Mouse (Mus musculus) telencephalon, adult 2 months (tissue): ENCODE data around the gene Il1b.

Experiments used
- DNase-seq: peaks from one replicate; pipeline ENCODE4 v3.0.0-alpha.2; 2011; ENCODE audit warnings: low read depth, low spot score

Il1b gene

GRCm38 (mm10) chr2:129368795-129369194 lies 2.1 kb downstream of the Il1b start:
- DNase-seq: no peak

GRCm38 (mm10) chr2:129368106-129368505 lies 2.8 kb downstream of the Il1b start:
- DNase-seq: no peak

- DNase-seq: no peak
Measured at GRCm38 (mm10) chr2:129367246-129367645, 3.7 kb downstream of the Il1b start.

GRCm38 (mm10) chr2:129360975-129361560 lies 9.9 kb downstream of the Il1b start:
- peak; percentile 42 for DNase-seq

GRCm38 (mm10) chr2:129360197-129360596 lies 10.7 kb downstream of the Il1b start:
- DNase-seq: peak; percentile 93

- DNase-seq: no peak
Measured at GRCm38 (mm10) chr2:129338138-129338621, 32.8 kb downstream of the Il1b start.

- no peak for DNase-seq
Measured at GRCm38 (mm10) chr2:129333471-129333870, 37.5 kb downstream of the Il1b start.

- no peak for DNase-seq
Measured at GRCm38 (mm10) chr2:129330540-129330939, 40.4 kb downstream of the Il1b start.

GRCm38 (mm10) chr2:129330024-129330423 lies 40.9 kb downstream of the Il1b start:
- no peak for DNase-seq

GRCm38 (mm10) chr2:129328238-129328637 lies 42.7 kb downstream of the Il1b start:
- no peak for DNase-seq

GRCm38 (mm10) chr2:129324216-129324615 lies 46.7 kb downstream of the Il1b start:
- no peak for DNase-seq

GRCm38 (mm10) chr2:129322117-129322635 lies 48.8 kb downstream of the Il1b start:
- peak; percentile 77 for DNase-seq

GRCm38 (mm10) chr2:129320033-129320605 lies 50.8 kb downstream of the Il1b start:
- no peak for DNase-seq

- no peak for DNase-seq
Measured at GRCm38 (mm10) chr2:129315831-129316230, 55.1 kb downstream of the Il1b start.

GRCm38 (mm10) chr2:129314880-129315279 lies 56.1 kb downstream of the Il1b start:
- no peak for DNase-seq
